Mouse (Mus musculus) embryonic stem cell, embryonic (primary cell): Measurements from ENCODE around the gene 4930518I15Rik.
"Not testable (repeated sequence)": the region's sequence is repeated elsewhere in the genome, so short reads cannot be mapped to it uniquely, and the experiment has no call there.

Experiments used
- CTCF ChIA-PET, 4 experiments: fragments of 300-600 bp in 2 of 4; fragments of 350-600 bp in 2 of 4; sonication (Branson Sonifier 250); formaldehyde crosslinking; loops; one replicate each; lab custom pipeline; 2022; ENCODE audit warnings: inconsistent platforms in 2 of 4; lab: Charles Lee
- POLR2A ChIA-PET, 4 experiments: fragments of 300-600 bp in 2 of 4; fragments of 350-600 bp in 2 of 4; sonication (Branson Sonifier 250); formaldehyde crosslinking; loops; one replicate each; lab custom pipeline; 2022; ENCODE audit warnings: antibody characterized with exemption in 4 of 4, inconsistent platforms in 1 of 4; lab: Charles Lee

4930518I15Rik gene

GRCm38 (mm10) chr2:156886084-156886631 is 28.4 kb upstream of the 4930518I15Rik start:
- ChIA-PET CTCF (interaction anchor here in 2 of 4 experiments (0.6 to 1.1 kb wide), 4 partner anchors 17 to 145 kb away, joined by 3 to 16 read pairs (median 3); no protein-coding TSS in a partner anchor), POLR2A (interaction anchor here in 2 of 4 experiments (1.3 kb wide), 2 partner anchors 20 to 29 kb away, joined by 3 to 6 read pairs; partner anchors contain the start of gene 4930518I15Rik (in 1 of the 2))

GRCm38 (mm10) chr2:156885666-156886065 is 27.9 kb upstream of the 4930518I15Rik start:
- CTCF ChIA-PET: interaction anchor here in 2 of 4 experiments (0.6 to 1.1 kb wide), 4 partner anchors 18 to 145 kb away, joined by 3 to 16 read pairs (median 3); no protein-coding TSS in a partner anchor
- POLR2A ChIA-PET: not testable (repeated sequence)

DNA sequence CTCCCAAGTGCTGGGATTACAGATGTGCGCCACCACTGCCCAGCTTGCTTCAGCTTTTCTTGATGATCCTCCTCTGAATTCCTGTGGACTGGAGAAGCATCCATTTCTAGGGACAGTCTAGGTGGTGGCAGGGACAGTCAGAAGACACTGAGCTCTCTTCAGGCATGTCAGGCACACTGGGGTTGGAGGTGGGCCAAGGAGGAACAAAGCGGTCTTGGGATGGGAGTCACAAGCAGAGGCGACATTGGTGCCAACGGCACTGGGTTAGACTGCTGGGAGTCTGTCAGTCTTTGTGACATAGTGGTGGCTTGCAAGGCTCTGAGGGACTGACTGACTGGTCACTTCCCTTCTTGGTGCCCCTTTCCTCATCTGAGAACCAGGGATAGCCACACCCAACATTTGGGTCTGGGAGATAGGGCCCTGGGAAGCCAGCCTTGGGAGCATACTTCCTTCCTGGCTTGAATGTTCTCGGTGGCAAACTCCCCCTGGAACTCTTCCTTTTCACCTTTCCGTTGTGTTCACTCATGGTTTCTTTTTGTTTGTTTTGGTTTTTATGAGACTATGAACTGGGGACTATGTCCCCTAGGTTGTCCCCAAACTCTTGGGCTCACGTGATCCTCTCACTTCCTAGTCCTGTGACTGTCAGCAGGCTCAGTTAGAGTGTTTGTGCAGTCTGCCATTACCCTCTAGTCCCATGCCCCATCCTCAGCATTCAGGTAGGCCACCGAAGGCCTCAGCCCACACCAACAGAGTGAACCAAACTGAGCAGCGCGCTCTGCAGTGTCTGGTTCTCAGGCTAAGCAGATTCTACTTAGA is 26.9 kb upstream of the 4930518I15Rik start:
- CTCF ChIA-PET: interaction anchor here in 3 of 4 experiments (0.8 to 1.1 kb wide), 3 partner anchors 19 to 146 kb away, joined by 3 to 4 read pairs (median 3); no protein-coding TSS in a partner anchor

DNA sequence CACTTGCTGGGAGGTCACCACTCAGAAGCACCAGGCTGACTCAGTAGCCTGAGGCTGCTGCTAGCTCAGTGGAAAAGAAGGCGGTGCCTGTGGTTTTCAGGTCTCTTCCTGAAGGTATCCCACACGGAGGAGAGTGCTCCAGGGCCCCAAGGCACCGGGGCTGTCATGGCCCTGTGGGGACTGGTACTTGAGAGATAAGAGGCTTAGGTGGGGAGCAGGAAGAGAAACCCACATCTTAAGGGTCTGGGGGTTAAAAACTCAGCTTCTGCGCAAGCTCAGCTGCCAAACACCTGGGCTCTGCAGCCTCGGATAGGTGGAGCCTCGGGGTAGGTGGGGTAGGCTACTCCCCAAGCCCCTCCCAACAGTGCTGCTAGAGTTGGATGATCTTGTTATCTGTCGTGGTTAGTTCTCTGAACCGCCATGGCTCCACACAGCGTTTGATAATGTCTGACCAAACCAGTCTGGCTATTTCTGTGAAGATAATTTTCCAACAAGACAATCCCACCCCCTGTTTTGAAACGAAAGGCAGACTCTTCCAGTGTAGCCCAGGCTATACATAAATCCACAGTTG is 24.8 kb upstream of the 4930518I15Rik start:
- CTCF ChIA-PET: interaction anchor here (0.6 to 1.4 kb wide), 6 partner anchors 11 to 710 kb away, joined by 3 to 4 read pairs (median 4); no protein-coding TSS in a partner anchor
- POLR2A ChIA-PET: no interaction called here

More for the DNA sequence above, 26.9 kb upstream of the 4930518I15Rik start:
- POLR2A ChIA-PET: no interaction called here

GRCm38 (mm10) chr2:156879541-156879940 is 21.8 kb upstream of the 4930518I15Rik start:
- POLR2A ChIA-PET: interaction anchor here in 2 of 4 experiments (0.9 to 2.0 kb wide), 3 partner anchors 9 to 102 kb away, joined by 3 to 4 read pairs (median 3); no protein-coding TSS in a partner anchor
- CTCF ChIA-PET: no interaction called here

DNA sequence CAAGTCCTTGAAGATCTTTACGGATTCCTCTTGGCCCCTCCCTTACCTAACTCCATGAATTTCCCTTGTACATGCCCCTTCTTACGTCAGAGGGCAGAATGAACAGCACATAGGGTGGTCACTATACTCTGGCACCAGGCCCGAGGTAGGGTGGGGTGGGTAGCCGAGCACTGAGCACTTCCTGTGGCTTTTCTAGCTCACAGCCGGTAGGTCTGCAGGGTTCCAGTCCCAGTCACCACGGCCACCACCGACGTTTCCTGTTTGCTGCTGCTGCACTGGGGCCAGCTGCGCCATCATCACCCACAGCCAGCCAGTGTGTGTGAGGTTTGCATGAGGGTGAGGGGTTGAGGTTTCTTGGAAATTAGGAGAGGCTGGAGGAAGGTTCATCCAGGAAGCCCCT is 20.0 kb upstream of the 4930518I15Rik start:
- POLR2A ChIA-PET: interaction anchor here in 1 of 4 experiments (1.4 kb wide), 1 partner anchor 15 kb away, joined by 5 read pairs; the partner anchor contains the start of gene Rab5if
- CTCF ChIA-PET: interaction anchor here in 2 of 4 experiments (0.6 to 1.4 kb wide), 2 partner anchors 15 to 163 kb away, joined by 4 read pairs; partner anchors contain the start of gene Rab5if (in 1 of the 2)

GRCm38 (mm10) chr2:156874760-156875510 is 17.2 kb upstream of the 4930518I15Rik start:
- ChIA-PET CTCF (interaction anchor here in 1 of 4 experiments (1.1 kb wide), 1 partner anchor 121 kb away, joined by 3 read pairs; no protein-coding TSS in a partner anchor), POLR2A (interaction anchor here in 3 of 4 experiments (0.5 to 1.0 kb wide), 3 partner anchors 12 to 31 kb away, joined by 3 read pairs; partner anchors contain the start of gene Rab5if (in 1 of the 3))

- ChIA-PET POLR2A (interaction anchor here in 1 of 4 experiments (0.6 kb wide), 1 partner anchor 30 kb away, joined by 3 read pairs; no protein-coding TSS in a partner anchor), CTCF (interaction anchor here in 1 of 4 experiments (1.1 kb wide), 1 partner anchor 122 kb away, joined by 3 read pairs; no protein-coding TSS in a partner anchor)
These were observed 16.5 kb upstream of the 4930518I15Rik start for GRCm38 (mm10) chr2:156874047-156874759.

DNA sequence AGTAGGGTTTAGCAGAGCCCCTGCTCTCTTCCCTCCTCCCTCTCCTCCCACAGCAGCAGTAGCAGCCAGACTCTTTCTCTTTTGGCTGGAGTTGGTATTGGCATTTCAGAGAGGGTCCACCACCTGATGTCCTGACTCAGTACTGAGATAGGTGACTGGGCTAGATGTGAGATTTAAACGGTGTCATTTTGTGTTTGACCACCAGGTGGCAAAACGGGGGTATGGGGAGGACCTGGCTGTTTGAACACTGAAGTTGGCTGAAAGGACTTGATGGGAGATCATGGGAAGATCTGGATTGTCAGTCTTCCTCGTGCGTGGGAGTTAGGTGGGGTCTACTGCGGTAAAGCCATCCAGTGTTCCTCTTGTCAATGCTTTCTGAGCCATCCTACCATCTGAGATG is 15.9 kb upstream of the 4930518I15Rik start:
- ChIA-PET POLR2A (interaction anchor here in 1 of 4 experiments (1.1 kb wide), 1 partner anchor 22 kb away, joined by 6 read pairs; no protein-coding TSS in a partner anchor), CTCF (no interaction called here)

DNA sequence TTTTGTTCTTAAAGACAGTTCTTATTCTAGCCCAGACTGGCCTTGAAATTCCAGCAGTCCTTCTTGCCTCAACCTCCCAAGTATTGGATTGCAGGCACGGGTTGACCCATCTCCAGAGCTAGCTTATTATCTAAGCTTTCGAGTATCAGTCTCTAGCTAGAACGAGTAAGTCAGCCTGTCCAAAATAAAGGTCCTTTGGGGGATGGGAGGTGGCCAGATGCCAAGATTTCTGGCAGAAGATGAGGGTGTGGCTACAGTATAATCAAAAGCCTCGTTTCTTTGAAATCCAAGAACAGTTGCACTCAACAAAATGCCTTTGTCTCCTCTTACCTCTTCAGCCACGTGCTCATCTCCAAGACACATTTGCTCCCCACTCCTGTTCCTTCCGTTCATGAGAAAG is 12.8 kb upstream of the 4930518I15Rik start:
- ChIA-PET POLR2A (interaction anchor here in 2 of 4 experiments (0.9 to 3.1 kb wide), 5 partner anchors 8 to 29 kb away, joined by 3 to 15 read pairs (median 4); partner anchors contain the start of gene Rab5if (in 2 of the 2)), CTCF (interaction anchor here in 1 of 4 experiments (1.7 kb wide), 1 partner anchor 12 kb away, joined by 4 read pairs; no protein-coding TSS in a partner anchor)

GRCm38 (mm10) chr2:156869554-156869953 is 11.8 kb upstream of the 4930518I15Rik start:
- POLR2A ChIA-PET: interaction anchor here in 3 of 4 experiments (1.0 to 1.2 kb wide), 3 partner anchors 10 to 270 kb away, joined by 3 to 4 read pairs (median 3); partner anchors contain the start of gene Tgif2 (in 1 of the 3)

DNA sequence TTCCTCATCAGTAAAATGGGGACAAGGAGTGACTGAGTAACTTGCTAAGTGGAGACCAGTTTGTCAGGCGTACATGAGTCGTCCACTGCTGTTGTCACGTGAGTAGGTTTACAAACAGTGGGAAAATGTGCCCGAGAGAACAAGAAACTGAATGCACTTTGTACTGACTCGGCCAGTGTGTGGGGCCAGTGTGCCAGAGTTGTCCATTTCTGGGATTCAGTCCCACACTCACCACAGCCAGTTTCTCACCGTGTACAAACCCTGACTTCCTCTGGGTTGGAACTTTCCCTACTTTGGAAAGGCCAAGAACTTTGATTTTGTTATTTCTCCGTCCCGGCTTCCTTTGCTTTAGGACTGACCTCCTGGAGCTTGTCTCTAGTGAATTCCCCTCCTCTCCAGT is 11.2 kb upstream of the 4930518I15Rik start:
- POLR2A ChIA-PET: interaction anchor here in 3 of 4 experiments (1.0 to 1.2 kb wide), 3 partner anchors 10 to 270 kb away, joined by 3 to 4 read pairs (median 3); partner anchors contain the start of gene Tgif2 (in 1 of the 3)

More at GRCm38 (mm10) chr2:156869554-156869953, 11.8 kb upstream of the 4930518I15Rik start:
- CTCF ChIA-PET: interaction anchor here in 1 of 4 experiments (0.6 kb wide), 1 partner anchor 232 kb away, joined by 5 read pairs; no protein-coding TSS in a partner anchor

DNA sequence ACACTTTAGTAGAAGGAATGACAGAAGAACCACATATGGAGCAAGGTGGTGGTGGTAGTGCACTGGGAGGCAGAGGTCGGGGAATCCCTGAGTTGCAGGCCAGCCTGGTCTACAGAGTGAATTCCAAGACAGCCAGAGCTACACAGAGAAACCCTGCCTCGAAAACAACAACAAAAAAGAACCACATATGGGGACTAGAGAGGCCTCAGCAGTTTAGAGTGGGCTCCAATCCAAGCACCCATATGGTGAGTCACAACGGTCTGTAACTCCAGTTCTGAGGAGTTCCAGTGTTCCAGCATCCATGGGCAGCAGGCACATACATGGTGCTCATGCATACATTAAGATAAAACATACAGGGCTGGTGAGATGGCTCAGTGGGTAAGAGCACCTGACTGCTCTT is 6.7 kb upstream of the 4930518I15Rik start:
- ChIA-PET POLR2A (interaction anchor here in 2 of 4 experiments (1.2 to 4.3 kb wide), 6 partner anchors 15 to 219 kb away, joined by 3 to 59 read pairs (median 7); partner anchors contain the start of gene Tgif2 (in 1 of the 2)), CTCF (interaction anchor here in 1 of 4 experiments (0.6 kb wide), 1 partner anchor 10 kb away, joined by 3 read pairs; no protein-coding TSS in a partner anchor)

More for the DNA sequence above, 11.2 kb upstream of the 4930518I15Rik start:
- CTCF ChIA-PET: interaction anchor here in 2 of 4 experiments (0.6 kb wide), 2 partner anchors 11 to 233 kb away, joined by 3 to 5 read pairs; partner anchors contain the start of gene 4930518I15Rik (in 1 of the 2)

DNA sequence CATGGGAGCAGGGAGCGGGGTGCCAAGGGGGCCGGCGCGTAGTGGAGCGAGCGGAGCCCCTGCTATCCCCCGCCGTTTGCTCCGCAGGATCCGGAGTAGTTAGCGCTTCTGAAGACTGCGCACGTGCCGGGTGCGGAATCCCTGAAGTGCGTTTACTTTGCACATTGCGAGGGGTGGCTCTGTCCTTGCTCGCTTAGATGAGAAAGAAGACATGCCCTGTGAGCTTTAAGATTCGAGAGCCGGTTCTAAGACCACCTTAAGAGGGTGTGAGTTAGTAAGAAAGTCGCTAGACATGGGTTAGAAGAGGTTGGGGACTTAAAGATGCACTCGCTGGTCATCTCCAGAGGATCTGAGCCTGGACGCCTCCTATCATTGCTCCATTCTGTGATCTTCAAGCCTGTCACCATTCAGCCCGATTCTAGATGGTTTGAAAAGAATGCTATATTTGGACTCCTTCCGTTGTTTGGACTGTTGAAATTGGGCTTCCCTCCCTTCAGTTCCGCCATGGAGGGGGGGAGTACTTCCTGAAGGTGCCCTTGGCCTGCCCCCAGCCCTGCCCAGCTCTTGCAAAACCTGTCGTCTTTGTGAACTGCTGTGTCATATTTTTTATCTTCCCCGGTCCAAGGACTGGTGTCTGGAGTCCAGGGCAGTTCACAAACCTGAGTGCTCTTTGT is 5.9 kb upstream of the 4930518I15Rik start:
- ChIA-PET POLR2A (interaction anchor here (0.6 to 4.3 kb wide), 43 partner anchors 8 to 703 kb away, joined by 3 to 59 read pairs (median 4); partner anchors contain the start of genes Tgif2 (in 3 of the 4), Rbl1 (in 2 of the 4), Dsn1 (in 1 of the 4) and Samhd1 (in 1 of the 4)), CTCF (interaction anchor here (0.5 to 2.1 kb wide), 25 partner anchors 7 to 416 kb away, joined by 3 to 18 read pairs (median 4); partner anchors contain the start of gene Tgif2 (in 3 of the 4))
